Mouse (Mus musculus) WW6 (cell line): ENCODE measurements around the gene Tulp4.

Experiments
- DNase-seq: peaks from one replicate; pipeline ENCODE4 v3.0.0-alpha.2; 2013; ENCODE audit warnings: low read depth, low spot score

Gene Tulp4

GRCm38 (mm10) chr17:6123776-6124175, 17.5 kb downstream of the Tulp4 start:
- DNase-seq = no peak

- DNase-seq = no peak
Measured at GRCm38 (mm10) chr17:6125441-6125840, 19.2 kb downstream of the Tulp4 start.

GRCm38 (mm10) chr17:6128039-6128438, 21.8 kb downstream of the Tulp4 start:
- no peak for DNase-seq

- no peak for DNase-seq
Measured at GRCm38 (mm10) chr17:6129361-6129760, 23.1 kb downstream of the Tulp4 start.

- no peak for DNase-seq
Measured at GRCm38 (mm10) chr17:6131083-6131482, 24.8 kb downstream of the Tulp4 start.

GRCm38 (mm10) chr17:6140875-6141274, 34.6 kb downstream of the Tulp4 start:
- DNase-seq = no peak

GRCm38 (mm10) chr17:6141344-6141743, 35.1 kb downstream of the Tulp4 start:
- DNase-seq = no peak

GRCm38 (mm10) chr17:6145244-6145643, 39.0 kb downstream of the Tulp4 start:
- DNase-seq = no peak

- no peak for DNase-seq
Measured at GRCm38 (mm10) chr17:6152941-6153340, 46.7 kb downstream of the Tulp4 start.

GRCm38 (mm10) chr17:6153581-6153980, 47.3 kb downstream of the Tulp4 start:
- no peak for DNase-seq

- DNase-seq = no peak
Measured at GRCm38 (mm10) chr17:6154366-6154765, 48.1 kb downstream of the Tulp4 start.

GRCm38 (mm10) chr17:6160495-6160894, 54.3 kb downstream of the Tulp4 start:
- no peak for DNase-seq

- no peak for DNase-seq
Measured at GRCm38 (mm10) chr17:6161916-6162315, 55.7 kb downstream of the Tulp4 start.

- no peak for DNase-seq
Measured at GRCm38 (mm10) chr17:6162761-6163160, 56.5 kb downstream of the Tulp4 start.

GRCm38 (mm10) chr17:6164911-6165310, 58.7 kb downstream of the Tulp4 start:
- no peak for DNase-seq

- no peak for DNase-seq
Measured at GRCm38 (mm10) chr17:6172440-6172839, 66.2 kb downstream of the Tulp4 start.

GRCm38 (mm10) chr17:6172926-6173690, 66.9 kb downstream of the Tulp4 start:
- no peak for DNase-seq

- no peak for DNase-seq
Measured at GRCm38 (mm10) chr17:6174574-6174973, 68.3 kb downstream of the Tulp4 start.

GRCm38 (mm10) chr17:6178564-6179267, 72.5 kb downstream of the Tulp4 start:
- DNase-seq = no peak

- no peak for DNase-seq
Measured at GRCm38 (mm10) chr17:6179389-6179788, 73.2 kb downstream of the Tulp4 start.

- DNase-seq = no peak
Measured at GRCm38 (mm10) chr17:6180421-6180820, 74.2 kb downstream of the Tulp4 start.

- DNase-seq = no peak
Measured at GRCm38 (mm10) chr17:6182715-6183114, 76.5 kb downstream of the Tulp4 start.

- DNase-seq = no peak
Measured at GRCm38 (mm10) chr17:6186651-6187050, 80.4 kb downstream of the Tulp4 start.
